Mouse (Mus musculus) skeletal muscle tissue, adult 2 months (tissue): ENCODE results near the gene Anxa6.

Experiments
- DNase-seq: peaks from one replicate; pipeline ENCODE4 v3.0.0-alpha.2; 2012; ENCODE audit warnings: low read depth, low spot score

Gene Anxa6

GRCm38 (mm10) chr11:55031211-55031990 is 1.8 kb downstream of the Anxa6 start:
- DNase-seq, result no peak

GRCm38 (mm10) chr11:55028509-55028908 is 4.7 kb downstream of the Anxa6 start:
- DNase-seq, result no peak

- DNase-seq, result no peak
These were observed 5.9 kb downstream of the Anxa6 start for GRCm38 (mm10) chr11:55027204-55027855.

GRCm38 (mm10) chr11:55025896-55026295 is 7.3 kb downstream of the Anxa6 start:
- DNase-seq, result peak; percentile 60

- peak; percentile 39 for DNase-seq
These were observed 9.7 kb downstream of the Anxa6 start for GRCm38 (mm10) chr11:55023583-55023982.

GRCm38 (mm10) chr11:55023049-55023564 is 10.1 kb downstream of the Anxa6 start:
- DNase-seq, result peak; percentile 90

GRCm38 (mm10) chr11:55022508-55022907 is 10.7 kb downstream of the Anxa6 start:
- DNase-seq, result no peak

- DNase-seq, result no peak
These were observed 11.4 kb downstream of the Anxa6 start for GRCm38 (mm10) chr11:55021859-55022258.

- no peak for DNase-seq
These were observed 11.8 kb downstream of the Anxa6 start for GRCm38 (mm10) chr11:55021458-55021857.

- no peak for DNase-seq
These were observed 13.5 kb downstream of the Anxa6 start for GRCm38 (mm10) chr11:55019711-55020110.

GRCm38 (mm10) chr11:55018034-55018433 is 15.2 kb downstream of the Anxa6 start:
- DNase-seq, result peak; percentile 71

GRCm38 (mm10) chr11:55017201-55017600 is 16.0 kb downstream of the Anxa6 start:
- DNase-seq, result no peak

GRCm38 (mm10) chr11:55016758-55017157 is 16.5 kb downstream of the Anxa6 start:
- no peak for DNase-seq

- peak; percentile 96 for DNase-seq
These were observed 17.4 kb downstream of the Anxa6 start for GRCm38 (mm10) chr11:55015831-55016241.

GRCm38 (mm10) chr11:55015264-55015663 is 18.0 kb downstream of the Anxa6 start:
- peak; percentile 38 for DNase-seq

- DNase-seq, result no peak
These were observed 19.4 kb downstream of the Anxa6 start for GRCm38 (mm10) chr11:55013802-55014201.

- DNase-seq, result peak; percentile 41
These were observed 20.4 kb downstream of the Anxa6 start for GRCm38 (mm10) chr11:55012551-55013521.

GRCm38 (mm10) chr11:55011440-55011839 is 21.8 kb downstream of the Anxa6 start:
- no peak for DNase-seq

GRCm38 (mm10) chr11:55008230-55008629 is 25.0 kb downstream of the Anxa6 start:
- DNase-seq, result no peak

- no peak for DNase-seq
These were observed 27.6 kb downstream of the Anxa6 start for GRCm38 (mm10) chr11:55005684-55006083.

- DNase-seq, result no peak
These were observed 28.2 kb downstream of the Anxa6 start for GRCm38 (mm10) chr11:55004970-55005502.
